Mouse (Mus musculus): ENCODE measurements around the gene Ggta1.

DNA sequence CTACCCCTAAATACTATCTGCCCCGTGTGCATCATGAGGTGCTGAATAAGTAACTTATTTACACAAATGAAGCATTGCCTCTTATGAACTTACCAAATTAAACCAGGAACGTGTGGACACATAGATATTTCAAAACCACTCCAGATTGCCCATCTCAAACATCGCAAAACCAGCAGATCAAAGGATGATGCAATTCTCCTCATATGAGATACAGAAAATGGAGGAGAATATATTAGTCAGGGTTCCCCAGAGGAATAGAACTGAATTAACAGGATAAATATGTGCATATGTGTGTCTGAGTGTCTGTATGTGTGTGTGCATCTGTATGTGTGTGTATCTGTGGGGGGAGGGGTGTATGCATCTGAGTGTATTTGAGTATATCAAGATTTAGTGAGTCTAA lies 6.2 kb upstream of the Ggta1 start:
- TF ChIP-seq POLR2A (IDR thresholded peaks at IDR 0.05; ENCODE audit: low read depth, low read length): no peak
- TF ChIP-seq CTCF (IDR thresholded peaks at IDR 0.05; ENCODE audit: extremely low read depth, insufficient read length, insufficient replicate concordance, low read depth, low read length): no peak

All from small intestine, adult 2 months (tissue).